Mouse (Mus musculus) MEL (cell line): ENCODE data around the gene Olfr549. TPM values are rescaled to one million over a fixed set of nuclear protein-coding genes. Genes with fewer than 3 reads are reported as not detected.

ENCODE experiments used
- DNase-seq: peaks from one replicate; pipeline ENCODE4 v3.0.0; 2011; ENCODE audit warnings: low read depth, low spot score
- H3K27ac ChIP-seq: 2 replicates; pipeline ENCODE4 v1.5.1; 2012; ENCODE audit warnings: low read depth, mild to moderate bottlenecking, control low read depth, low read length, moderate library complexity; ENCODE audit not compliant: control insufficient read depth
- H3K27me3 ChIP-seq, 2 experiments: fragments of 150-350 bp in 1 of 2; sonication (generic) in 1 of 2; 2 replicates each; pipeline ENCODE4 v1.6.1; 2012; ENCODE audit warnings: low read length in 2 of 2, mild to moderate bottlenecking in 2 of 2, improper control_type of control experiment in 1 of 2, moderate library complexity in 1 of 2; ENCODE audit not compliant: insufficient read depth in 2 of 2, control insufficient read depth in 1 of 2
- H3K36me3 ChIP-seq, 2 experiments: 2 replicates each; pipeline ENCODE4 v1.6.1; 2012 to 2014; ENCODE audit warnings: low read length in 2 of 2, improper control_type of control experiment in 1 of 2, inconsistent platforms in 1 of 2, mild to moderate bottlenecking in 1 of 2; ENCODE audit not compliant: insufficient read depth in 2 of 2, control insufficient read depth in 1 of 2
- H3K4me1 ChIP-seq, 2 experiments: fragments of 150-350 bp in 1 of 2; sonication (generic) in 1 of 2; 2 replicates each; pipeline ENCODE4 v1.6.1; 2012; ENCODE audit warnings: low read length in 2 of 2, improper control_type of control experiment in 1 of 2, mild to moderate bottlenecking in 1 of 2; ENCODE audit not compliant: insufficient read depth in 2 of 2, control insufficient read depth in 1 of 2
- H3K4me3 ChIP-seq, 2 experiments: fragments of 150-350 bp in 1 of 2; sonication (generic) in 1 of 2; 2 replicates each; pipeline ENCODE4 v1.5.1; 2012; ENCODE audit warnings: low read depth in 2 of 2, low read length in 2 of 2, mild to moderate bottlenecking in 2 of 2, moderate library complexity in 2 of 2, control low read depth in 1 of 2, improper control_type of control experiment in 1 of 2; ENCODE audit not compliant: control insufficient read depth in 1 of 2, insufficient read depth in 1 of 2
- H3K79me2 ChIP-seq: 2 replicates; pipeline ENCODE4 v1.6.1; 2012; ENCODE audit warnings: mild to moderate bottlenecking, low read length, moderate library complexity; ENCODE audit not compliant: control insufficient read depth, poor library complexity, insufficient read depth
- H3K9ac ChIP-seq: 2 replicates; pipeline ENCODE4 v1.6.1; 2012; ENCODE audit warnings: low read depth, mild to moderate bottlenecking, control low read depth, low read length, moderate library complexity; ENCODE audit not compliant: control insufficient read depth, poor library complexity, severe bottlenecking
- H3K9me3 ChIP-seq: fragments of 150-350 bp; sonication (generic); replicated peaks from 2 replicates; pipeline ENCODE4 v1.6.1; 2012; ENCODE audit warnings: mild to moderate bottlenecking, low read length, improper control_type of control experiment, moderate library complexity; ENCODE audit not compliant: insufficient read depth
- BHLHE40 ChIP-seq: IDR thresholded peaks from 2 replicates; pipeline ENCODE4 v1.6.1; 2012; ENCODE audit warnings: low read depth, mild to moderate bottlenecking, inconsistent platforms, low read length, improper control_type of control experiment, borderline replicate concordance
- CHD2 ChIP-seq: IDR thresholded peaks from 2 replicates; pipeline ENCODE4 v1.6.1; 2011; ENCODE audit warnings: low read length, improper control_type of control experiment
- ELF1 ChIP-seq: IDR thresholded peaks from 2 replicates; pipeline ENCODE4 v1.6.1; 2014; ENCODE audit warnings: low read depth, mild to moderate bottlenecking, inconsistent platforms, low read length, improper control_type of control experiment, moderate library complexity
- EP300 ChIP-seq, 2 experiments: IDR thresholded peaks; 2 replicates each; pipeline ENCODE4 v1.6.1; 2011; ENCODE audit warnings: improper control_type of control experiment in 2 of 2, low read length in 2 of 2, low read depth in 1 of 2, mild to moderate bottlenecking in 1 of 2
- GATA1 ChIP-seq: IDR thresholded peaks from 2 replicates; pipeline ENCODE4 v1.6.1; 2011; ENCODE audit warnings: low read depth, low read length, improper control_type of control experiment
- HCFC1 ChIP-seq: IDR thresholded peaks from 2 replicates; pipeline ENCODE4 v1.6.1; 2012; ENCODE audit warnings: low read depth, mild to moderate bottlenecking, inconsistent platforms, low read length, improper control_type of control experiment, moderate library complexity
- JUND ChIP-seq: IDR thresholded peaks from 2 replicates; pipeline ENCODE4 v1.6.1; 2011; ENCODE audit warnings: low read depth, mild to moderate bottlenecking, improper control_type of control experiment, low read length
- KAT2A ChIP-seq: conservative IDR thresholded peaks from 2 replicates; pipeline ENCODE4 v1.6.1; 2012; ENCODE audit warnings: low read depth, low read length, improper control_type of control experiment, inconsistent platforms
- MAX ChIP-seq: IDR thresholded peaks from 2 replicates; pipeline ENCODE4 v1.6.1; 2011; ENCODE audit warnings: low read length, improper control_type of control experiment
- MXI1 ChIP-seq: IDR thresholded peaks from 2 replicates; pipeline ENCODE4 v1.6.1; 2011; ENCODE audit warnings: mild to moderate bottlenecking, low read depth, low read length, improper control_type of control experiment
- MYC ChIP-seq: IDR thresholded peaks from 2 replicates; pipeline ENCODE4 v1.6.1; 2011; ENCODE audit warnings: low read depth, mild to moderate bottlenecking, low read length, improper control_type of control experiment, moderate library complexity
- NELFE ChIP-seq: IDR thresholded peaks from 2 replicates; pipeline ENCODE4 v1.6.1; 2011; ENCODE audit warnings: low read depth, low read length, improper control_type of control experiment
- POLR2A ChIP-seq, 2 experiments: IDR thresholded peaks; 2 replicates each; pipeline ENCODE4 v1.6.1; 2011 to 2012; ENCODE audit warnings: low read length in 2 of 2, mild to moderate bottlenecking in 2 of 2, control low read depth in 1 of 2, improper control_type of control experiment in 1 of 2, low read depth in 1 of 2, moderate library complexity in 1 of 2; ENCODE audit not compliant: control insufficient read depth in 1 of 2, insufficient read depth in 1 of 2, poor library complexity in 1 of 2
- SIN3A ChIP-seq: IDR thresholded peaks from 2 replicates; pipeline ENCODE4 v1.6.1; 2012; ENCODE audit warnings: low read length, improper control_type of control experiment, inconsistent platforms
- TAL1 ChIP-seq: IDR thresholded peaks from 2 replicates; pipeline ENCODE4 v1.6.1; 2012; ENCODE audit warnings: mild to moderate bottlenecking, inconsistent platforms, low read length, moderate library complexity, mixed read lengths
- TCF12 ChIP-seq: IDR thresholded peaks from 2 replicates; pipeline ENCODE4 v1.6.1; 2014; ENCODE audit warnings: low read depth, mild to moderate bottlenecking, inconsistent platforms, low read length, improper control_type of control experiment, moderate library complexity
- ZNF384 ChIP-seq: IDR thresholded peaks from 2 replicates; pipeline ENCODE4 v1.6.1; 2012; ENCODE audit warnings: low read depth, mild to moderate bottlenecking, inconsistent platforms, low read length, improper control_type of control experiment
- polyA plus RNA-seq, 2 experiments: library from polyadenylated mRNA; stranded (reverse) in 1 of 2; unstranded in 1 of 2; fragments of >175 nt in 1 of 2; fragments of >200 nt in 1 of 2; gene quantifications; 2 replicates each; pipeline versions ENCODE4 v1.2.1 to v1.2.4; 2012; ENCODE audit warnings: low replicate concordance in 2 of 2, low read depth in 1 of 2; ENCODE audit not compliant: insufficient read length in 2 of 2, insufficient read depth in 1 of 2, missing spikeins in 1 of 2
- total RNA-seq: library from RNA; depleted of rRNA; stranded (reverse); fragments of 300-350 nt; gene quantifications from 2 replicates; pipeline ENCODE4 v1.2.3, GENCODE M21; 2012

The Olfr549 gene
- total and polyA plus RNA-seq, 3 experiments: not detected

DNA sequence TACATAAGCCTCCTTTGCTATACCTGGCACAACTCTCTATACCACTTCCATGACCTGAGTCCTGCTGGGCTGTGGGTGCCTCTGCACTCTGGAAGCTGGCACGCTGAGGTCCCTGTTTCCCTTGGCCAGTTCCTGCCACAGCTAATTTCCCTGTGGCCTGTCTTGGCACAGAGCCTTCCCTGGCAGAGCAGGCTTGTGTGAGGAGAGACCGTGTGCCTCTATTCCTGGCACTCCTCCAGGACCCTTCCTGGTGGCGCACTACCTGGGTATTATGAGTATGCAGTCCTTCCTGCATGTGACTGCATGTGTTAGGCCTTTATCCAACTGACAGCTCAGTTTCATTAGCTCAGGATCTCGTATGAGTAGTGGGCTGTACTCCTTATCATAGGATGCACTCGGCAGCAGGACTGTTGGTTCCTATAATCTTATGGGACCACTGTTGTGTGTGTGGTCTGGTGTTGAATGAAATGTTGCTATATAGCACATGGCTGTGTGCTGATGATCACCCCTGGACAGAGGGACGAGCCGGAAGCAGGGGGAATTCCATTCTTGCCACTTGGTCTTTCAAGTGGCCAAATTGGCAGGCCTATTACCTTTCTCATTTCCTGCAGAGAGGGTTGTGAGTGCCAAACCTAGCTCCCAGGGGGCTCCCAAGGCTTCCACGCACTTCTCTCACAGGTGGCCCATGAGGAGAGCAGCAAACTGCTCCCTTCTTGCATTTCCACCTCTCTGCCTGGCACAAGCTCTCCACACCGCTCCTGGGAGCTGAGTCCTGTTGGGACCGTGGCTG is 33.2 kb upstream of the Olfr549 start:
- H3K27me3 ChIP-seq: peaks cover 5 to 6% of the 10 kb centered on the region in 2 experiments; a peak in 3 of 4 replicates
- TF ChIP-seq JUND (no peak), NELFE (no peak), MXI1 (no peak), HCFC1 (no peak), KAT2A (no peak), TAL1 (no peak), MAX (no peak), EP300 (IDR thresholded peaks at IDR 0.05; ENCODE audit: low read depth in 1 of 2, low read length in 2 of 2) (no peak), TCF12 (no peak), GATA1 (no peak), POLR2A (IDR thresholded peaks at IDR 0.05; ENCODE audit: control insufficient read depth in 1 of 2, insufficient read depth in 1 of 2, low read depth in 1 of 2, low read length in 2 of 2, poor library complexity in 1 of 2) (no peak), SIN3A (no peak)
- TF ChIP-seq, all 39 proteins: peak for 0
- Histone ChIP-seq H3K4me3 (no peak overlapping the region), H3K79me2 (peaks cover 1% of the 10 kb centered on the region; the same call in 1 of the 2 replicates), H3K36me3 (peaks cover 0 to 6% of the 10 kb centered on the region in 2 experiments; a peak in 1 of 4 replicates), H3K9me3 (no peaks in the 10 kb centered on the region), H3K4me1 (peaks cover 2 to 11% of the 10 kb centered on the region in 2 experiments; a peak in 3 of 4 replicates), H3K27ac (no peak overlapping the region), H3K9ac (no peak overlapping the region)
- DNase-seq: no peak

GRCm38 (mm10) chr7:102517051-102517335 is 32.7 kb upstream of the Olfr549 start:
- DNase-seq: no peak
- H3K4me3 ChIP-seq: no peak overlapping the region
- H3K27ac ChIP-seq: no peak overlapping the region
- H3K4me1 ChIP-seq: peaks cover 2 to 11% of the 10 kb centered on the region in 2 experiments; a peak in 3 of 4 replicates
- no peak overlapping the region for H3K9ac ChIP-seq
- TF ChIP-seq JUND: no peak
- no peak for TF ChIP-seq ZNF384
- TF ChIP-seq BHLHE40: no peak
- TF ChIP-seq MYC: no peak
- TF ChIP-seq CHD2: no peak
- no peak for TF ChIP-seq ELF1
- H3K27me3 ChIP-seq: peaks cover 5 to 6% of the 10 kb centered on the region in 2 experiments; a peak in 3 of 4 replicates
- no peaks in the 10 kb centered on the region for H3K9me3 ChIP-seq
- H3K79me2 ChIP-seq: peaks cover 1% of the 10 kb centered on the region; the same call in 1 of the 2 replicates
- H3K36me3 ChIP-seq: peaks cover 0 to 6% of the 10 kb centered on the region in 2 experiments; a peak in 1 of 4 replicates
